Mouse (Mus musculus): ENCODE results near the gene Zfp518b. TPM values are rescaled to one million over a fixed set of nuclear protein-coding genes. Genes with fewer than 3 reads are reported as not detected.

Zfp518b gene
- polyA plus RNA-seq (2012; ENCODE audit: low replicate concordance), result 1.1 and 2.8 TPM in 2 replicates

DNA sequence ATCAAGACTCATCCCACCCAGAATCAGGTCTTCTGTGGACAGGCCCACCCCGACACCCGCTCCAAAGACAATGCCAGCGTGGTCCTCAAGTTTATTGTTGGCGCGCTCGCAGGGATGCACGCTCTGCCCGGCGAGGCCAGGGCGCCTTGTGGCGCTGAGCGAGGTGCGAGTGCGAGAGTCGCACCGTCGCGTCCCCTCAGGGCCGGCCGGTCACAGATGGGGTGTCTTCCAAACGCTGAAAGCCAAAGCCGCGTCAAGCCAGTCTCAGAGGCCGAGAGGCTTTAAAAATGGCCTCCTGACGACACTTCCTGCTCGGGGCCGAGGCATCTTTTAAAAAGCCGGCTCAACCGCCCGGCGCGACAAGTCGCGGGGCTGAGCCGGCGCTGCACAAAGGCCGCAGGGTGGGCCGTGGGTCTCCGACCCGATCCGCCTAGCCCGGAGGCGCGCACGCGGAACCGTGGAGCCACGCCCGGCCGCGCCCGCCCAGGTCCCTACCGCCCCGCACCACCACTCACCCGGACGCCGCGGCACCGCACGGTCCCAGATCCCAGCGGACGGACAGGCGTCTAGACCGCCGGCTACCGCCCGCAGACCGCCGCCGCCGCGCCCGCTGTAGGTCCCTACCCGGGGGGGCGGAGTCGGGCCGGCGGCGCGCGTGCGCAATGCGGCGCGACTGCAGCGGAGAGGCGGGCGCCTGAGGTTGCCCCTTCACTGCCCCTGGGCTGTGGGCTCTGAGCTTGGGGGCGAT, at the start of gene Zfp518b:
Gene Zfp518b, minus strand, starts transcription at position 663 of the 748 bp plus-strand sequence.

Other genes starting within 250 kb of the Zfp518b start
- 1.2 and 6.0 TPM in 2 replicates for gene Slc2a9, start 181.7 kb downstream of the Zfp518b start, polyA plus RNA-seq (2012; ENCODE audit: low replicate concordance)
- gene Wdr1, start 121.6 kb downstream of the Zfp518b start, polyA plus RNA-seq (2012; ENCODE audit: low replicate concordance), result 211 and 298 TPM in 2 replicates
- gene Clnk, start 192.0 kb upstream of the Zfp518b start, polyA plus RNA-seq (2012; ENCODE audit: low replicate concordance), result 0.36 and 0.42 TPM in 2 replicates

Data from hematopoietic multipotent progenitor cell, adult 10-12 weeks (in vitro differentiated cells).